Mouse (Mus musculus) thymus, postnatal 10 days (tissue): ENCODE measurements at regions not wholly inside any gene's neighbourhood (a gene's known extent, or its start where the extent isn't known, plus 50 kb on each side); places are given as distances from the start of the nearest gene placed in this dataset.

Experiments
- DNase-seq, 2 experiments: peaks; one replicate each; pipeline ENCODE4 v3.0.0; 2021; ENCODE audit warnings: low spot score in 2 of 2

GRCm38 (mm10) chr8:126808496-126808895, 137.1 kb downstream of the Tomm20 start:
- no peak for DNase-seq

DNA sequence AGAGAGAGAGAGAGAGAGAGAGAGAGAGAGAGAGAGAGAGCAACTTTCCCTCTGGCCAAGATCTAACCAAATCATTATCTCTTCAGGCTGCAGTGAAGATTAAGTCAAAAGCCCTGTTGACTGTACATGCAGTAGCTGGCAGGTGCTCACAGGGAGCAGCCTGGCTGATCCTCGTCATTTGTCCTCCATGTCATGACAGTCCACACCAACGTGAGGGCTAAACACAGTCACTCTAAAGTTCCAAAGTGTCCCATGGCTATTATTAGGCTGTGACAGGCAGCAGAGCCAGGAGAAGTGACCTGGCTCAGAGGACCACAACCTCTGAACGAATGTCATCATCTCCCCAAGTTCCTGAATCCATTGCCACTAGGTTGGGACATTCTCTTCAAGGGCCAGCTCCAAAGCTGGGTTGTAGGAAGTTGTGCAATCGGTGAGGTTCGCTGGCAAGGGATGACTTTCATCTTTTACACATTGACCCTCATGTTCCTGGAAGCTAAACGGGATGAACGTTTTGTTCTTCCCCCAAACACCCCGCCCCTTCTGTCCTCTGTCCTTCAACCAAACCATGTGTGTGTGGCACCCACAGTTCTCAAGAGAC, 138.4 kb downstream of the Tomm20 start:
- no peak for DNase-seq

DNA sequence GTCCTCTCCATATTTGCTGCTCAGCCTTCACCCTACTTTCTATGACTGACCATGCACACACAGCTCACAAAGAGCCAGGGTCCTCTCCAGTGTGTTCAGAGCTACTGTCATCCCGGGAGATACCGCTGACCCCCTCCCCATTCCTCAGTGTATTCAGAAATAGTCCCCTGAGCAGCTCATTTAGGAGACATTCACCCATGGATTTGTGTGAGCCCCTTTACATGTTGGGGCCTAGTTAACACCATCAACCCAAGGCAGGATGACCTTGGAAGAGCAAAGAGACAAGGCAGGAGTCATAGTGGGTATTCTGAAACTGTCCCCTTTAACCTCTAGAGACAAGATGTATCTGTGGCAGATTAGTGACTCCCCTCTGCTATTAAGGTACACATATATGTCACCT, 139.1 kb downstream of the Tomm20 start:
- DNase-seq = no peak

DNA sequence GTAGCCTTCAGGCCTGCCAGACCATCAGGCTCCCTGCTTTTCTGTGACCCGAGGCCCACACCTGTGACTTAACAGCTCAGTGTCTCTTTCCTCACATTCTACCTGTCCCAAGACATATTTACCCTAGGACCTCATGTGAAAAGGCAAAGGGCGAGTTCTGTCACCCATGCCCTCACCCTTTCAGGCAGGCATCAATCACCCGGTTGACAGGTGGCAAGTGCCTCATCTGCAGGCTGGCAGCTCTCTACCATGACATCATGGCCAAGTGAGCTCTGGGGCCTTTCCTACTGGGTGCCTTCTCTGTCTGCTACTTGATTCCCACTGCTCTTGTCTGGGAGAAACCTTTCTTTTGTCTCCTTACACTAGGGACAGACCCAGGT, 139.5 kb downstream of the Tomm20 start:
- DNase-seq = no peak

DNA sequence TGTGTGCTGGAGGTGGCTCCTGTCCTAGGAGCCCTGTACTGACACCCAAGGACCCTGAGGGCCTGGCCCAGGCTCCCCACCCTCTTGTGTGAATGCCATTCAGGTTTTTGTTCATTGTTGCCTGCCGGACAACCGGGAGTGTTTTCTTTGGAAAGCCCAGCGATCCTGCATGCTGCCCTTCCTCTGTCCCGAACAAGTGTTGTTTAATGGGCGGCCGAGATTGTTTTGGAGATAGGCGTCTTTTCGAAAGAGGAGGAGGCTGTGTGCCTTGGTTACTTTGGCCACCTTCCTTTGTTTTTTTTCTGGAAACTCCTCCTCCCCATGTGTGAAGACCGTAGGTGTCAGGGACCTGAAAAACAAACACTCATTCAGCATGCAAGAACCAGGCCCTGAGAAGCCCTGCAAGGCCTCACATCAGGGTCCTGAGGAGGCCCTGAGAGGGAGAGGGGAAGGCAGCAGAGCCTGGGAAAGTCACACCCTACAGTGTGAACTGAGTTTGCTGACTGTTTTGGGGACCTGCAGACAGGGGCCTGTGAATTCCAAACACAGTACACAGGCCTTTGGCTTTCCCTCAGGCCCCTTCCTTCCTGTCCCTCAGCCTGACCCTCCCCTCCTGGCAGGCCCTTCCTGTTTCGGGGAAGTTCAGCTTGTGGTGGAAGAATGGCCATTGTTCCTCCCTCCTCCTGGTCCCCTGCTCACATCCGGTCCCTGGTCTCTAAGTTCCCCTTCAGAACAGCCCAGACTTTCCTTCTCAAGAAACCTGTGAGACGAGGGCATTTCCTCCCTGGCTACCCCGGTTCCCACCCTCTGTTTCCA, 140.1 kb downstream of the Tomm20 start:
- peak in 1 of 2 experiments; percentile 20 for DNase-seq

DNA sequence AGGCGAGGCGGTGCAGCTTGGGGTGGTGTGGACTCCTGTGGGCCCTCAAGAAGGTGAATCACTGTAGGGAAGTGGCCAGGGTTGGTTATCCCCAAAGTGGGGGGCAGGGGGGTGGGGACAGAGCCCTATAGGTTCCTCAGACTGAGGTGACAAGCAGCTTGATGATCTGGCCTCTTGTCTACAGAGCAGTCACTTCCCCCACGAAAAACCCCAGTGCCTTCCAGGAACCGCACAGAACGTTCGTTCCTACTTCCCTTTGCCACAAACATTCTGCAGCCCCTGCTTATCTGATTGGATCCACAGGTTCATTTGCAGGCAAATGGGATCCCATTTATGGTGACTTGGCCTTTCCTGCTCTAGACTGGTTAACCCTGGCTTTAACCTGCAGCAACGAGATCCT, 141.5 kb downstream of the Tomm20 start:
- no peak for DNase-seq

- DNase-seq = no peak
Observed at GRCm38 (mm10) chr8:126802641-126803040, 143.0 kb downstream of the Tomm20 start.

GRCm38 (mm10) chr8:126800976-126801375, 144.7 kb downstream of the Tomm20 start:
- DNase-seq = no peak

- no peak for DNase-seq
Observed at GRCm38 (mm10) chr8:126797571-126798334, 147.9 kb downstream of the Tomm20 start.

DNA sequence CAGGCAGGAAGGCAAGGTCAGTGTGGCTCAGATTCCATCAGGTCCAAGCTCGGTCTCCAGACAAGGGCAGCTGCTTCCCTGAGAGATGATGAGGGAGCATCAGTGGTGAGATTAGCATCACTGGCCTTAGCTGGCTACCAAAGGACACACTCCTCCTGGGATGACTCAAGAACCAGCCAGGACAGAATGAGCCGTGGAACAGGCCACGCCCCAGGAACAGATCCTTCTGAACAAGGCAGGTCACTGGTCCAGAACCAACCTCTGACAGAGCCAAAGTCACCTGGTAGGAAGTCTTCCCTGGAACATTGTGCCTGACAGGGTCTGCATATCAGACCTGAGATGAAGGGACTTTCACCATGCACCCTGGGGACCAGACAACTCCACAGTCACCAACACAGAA, 152.0 kb downstream of the Tomm20 start:
- DNase-seq = no peak

DNA sequence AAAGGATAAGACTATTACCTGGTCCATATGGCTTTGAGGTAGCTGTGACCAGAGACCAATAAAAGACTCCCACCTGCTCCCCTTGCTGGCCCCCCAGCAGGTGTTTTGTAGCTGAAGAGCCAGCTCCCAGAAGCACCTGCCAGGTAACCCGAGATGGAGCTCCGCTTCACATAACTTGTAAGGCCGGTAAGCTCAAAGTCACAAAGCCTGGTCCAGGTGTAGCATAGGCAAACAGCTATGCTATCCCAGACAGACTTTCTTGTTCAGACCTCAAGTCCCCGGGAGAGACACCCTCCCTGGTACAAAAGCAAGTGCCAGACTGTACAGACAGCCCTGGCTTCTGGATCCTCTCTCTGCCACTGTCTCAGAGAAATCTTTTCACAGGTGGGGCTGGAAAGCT, 154.6 kb downstream of the Tomm20 start:
- no peak for DNase-seq

DNA sequence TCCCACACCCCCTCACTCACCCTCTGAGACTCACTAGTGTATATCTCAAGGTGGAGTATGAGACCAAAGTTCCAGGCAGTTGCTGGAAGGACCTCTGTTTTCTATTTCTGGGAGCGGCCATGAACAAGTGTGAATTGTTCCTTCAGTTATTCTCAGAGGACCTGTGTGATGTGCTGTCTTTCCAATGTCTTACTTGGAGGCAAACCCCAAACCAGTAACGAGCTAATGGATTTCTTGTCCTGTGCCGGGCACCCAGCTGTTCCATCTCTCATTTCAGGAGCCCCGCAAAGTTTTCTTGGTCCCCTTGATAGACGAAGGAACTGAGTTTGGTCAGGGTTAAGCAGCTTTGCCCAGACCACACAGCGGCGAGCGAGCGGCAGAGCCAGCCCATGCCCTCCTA, 155.4 kb downstream of the Tomm20 start:
- no peak for DNase-seq

DNA sequence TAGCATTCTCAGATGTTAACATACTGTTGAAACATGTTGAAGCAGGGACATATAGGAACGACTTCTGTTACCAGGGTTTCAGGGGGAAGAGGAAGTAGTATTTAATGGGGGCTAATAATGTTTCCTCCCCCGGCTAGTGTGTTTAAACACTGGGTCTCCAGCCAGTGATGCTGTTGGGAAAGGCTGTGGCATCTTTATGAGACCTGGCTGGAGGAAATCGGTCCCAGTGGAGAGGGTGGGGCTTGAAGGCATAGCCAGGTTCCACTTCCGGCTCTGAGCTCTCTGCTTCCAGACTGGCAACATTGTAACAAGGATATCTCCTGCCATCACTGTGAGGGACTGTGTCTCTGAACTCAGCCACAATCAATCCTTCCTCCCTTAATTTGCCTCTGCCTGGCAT, 156.6 kb downstream of the Tomm20 start:
- DNase-seq = no peak

- no peak for DNase-seq
Observed at GRCm38 (mm10) chr8:126788669-126789068, 157.0 kb downstream of the Tomm20 start.

GRCm38 (mm10) chr8:126787398-126787797, 158.2 kb downstream of the Tomm20 start:
- no peak for DNase-seq

DNA sequence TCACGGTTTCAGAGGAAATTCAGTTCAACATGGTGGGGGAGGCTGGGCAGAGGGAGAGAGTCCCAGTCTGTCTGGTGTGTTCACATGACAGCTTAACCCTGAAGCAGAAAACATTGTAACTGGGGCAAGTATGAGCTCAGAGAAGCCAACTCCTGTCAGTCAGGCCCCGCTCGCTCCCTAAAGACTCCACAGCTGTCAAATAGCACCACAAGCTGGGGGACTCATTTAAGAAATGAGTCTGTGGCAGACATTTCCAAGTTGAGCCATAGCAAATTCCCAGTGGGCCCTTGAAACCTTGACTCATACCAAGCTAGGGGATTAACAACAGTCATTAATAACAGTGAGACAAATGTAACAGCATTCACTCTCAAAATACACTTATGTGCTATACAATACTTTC, 160.4 kb downstream of the Tomm20 start:
- no peak for DNase-seq

DNA sequence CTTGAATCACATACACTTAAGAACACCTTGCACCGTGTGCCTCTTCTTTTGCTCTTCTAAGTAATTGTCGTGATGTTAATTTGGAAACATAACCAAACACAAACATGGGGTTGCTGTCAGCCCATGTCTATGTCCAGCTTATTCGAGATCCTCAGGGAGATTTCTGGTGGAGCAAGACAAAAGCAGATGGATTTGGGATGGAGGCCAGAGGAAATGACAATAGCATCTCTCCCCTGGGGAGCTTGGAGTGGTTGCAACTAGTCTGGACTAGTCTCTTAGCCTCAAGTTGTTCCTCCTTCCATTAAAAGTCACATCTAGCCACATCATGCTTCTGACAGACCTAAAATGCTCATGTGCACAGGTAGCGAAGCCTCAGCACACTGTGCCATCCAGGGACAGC, 161.0 kb downstream of the Tomm20 start:
- DNase-seq = no peak

DNA sequence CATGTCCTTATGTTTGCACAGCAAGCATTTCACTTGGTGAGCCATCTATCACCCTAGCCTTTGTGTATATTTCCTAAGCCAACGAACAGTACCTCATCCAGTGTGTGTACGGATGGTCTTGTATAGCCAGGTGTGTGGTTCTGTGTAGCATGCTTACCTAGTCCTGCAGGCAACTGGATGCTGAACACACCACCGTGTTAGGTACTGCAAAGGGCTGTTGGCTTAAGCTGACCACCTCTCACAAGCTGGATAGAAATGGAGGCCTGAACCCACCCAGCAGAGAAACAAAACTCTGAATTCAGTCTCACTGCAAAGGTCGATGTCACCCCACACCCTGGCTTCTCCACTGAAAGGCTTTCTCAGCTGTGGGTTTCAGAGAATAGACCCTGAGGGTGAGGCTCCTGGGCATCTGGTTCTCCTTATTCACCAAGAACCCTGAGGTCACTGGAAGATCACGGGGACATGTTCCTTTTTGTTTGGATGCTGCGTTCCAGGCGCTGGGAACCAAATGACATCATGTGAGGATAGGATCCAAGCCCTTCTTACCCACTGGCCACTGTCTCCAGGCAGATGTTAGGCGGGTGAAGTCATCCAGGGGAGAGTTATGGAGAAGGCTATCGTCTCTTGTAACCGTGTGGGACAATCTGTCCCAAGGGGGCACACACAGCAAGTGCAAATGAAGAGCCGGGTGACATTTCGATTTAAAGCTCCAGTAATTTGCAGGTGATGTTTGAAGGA, 161.8 kb downstream of the Tomm20 start:
- no peak for DNase-seq

- no peak for DNase-seq
Observed at GRCm38 (mm10) chr8:126778673-126779072, 167.0 kb downstream of the Tomm20 start.

DNA sequence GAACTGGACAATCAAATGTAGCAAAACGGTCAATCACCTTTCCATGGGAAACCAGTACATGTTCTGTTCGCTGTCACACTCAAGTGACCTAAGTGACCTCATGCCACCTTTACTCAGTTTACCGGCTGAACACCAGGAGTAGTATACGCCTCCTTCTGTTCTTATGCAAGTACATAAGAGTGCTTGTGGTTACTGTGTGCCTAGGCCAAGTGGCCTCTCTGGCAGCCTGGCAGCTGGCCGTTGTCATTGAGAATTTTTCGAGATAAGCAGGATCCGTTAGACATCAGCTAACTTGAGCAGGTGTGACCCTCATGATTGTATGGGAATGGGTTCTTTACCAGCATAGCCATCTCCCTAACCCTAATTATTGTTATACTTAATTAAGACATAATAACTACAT, 167.5 kb downstream of the Tomm20 start:
- no peak for DNase-seq

DNA sequence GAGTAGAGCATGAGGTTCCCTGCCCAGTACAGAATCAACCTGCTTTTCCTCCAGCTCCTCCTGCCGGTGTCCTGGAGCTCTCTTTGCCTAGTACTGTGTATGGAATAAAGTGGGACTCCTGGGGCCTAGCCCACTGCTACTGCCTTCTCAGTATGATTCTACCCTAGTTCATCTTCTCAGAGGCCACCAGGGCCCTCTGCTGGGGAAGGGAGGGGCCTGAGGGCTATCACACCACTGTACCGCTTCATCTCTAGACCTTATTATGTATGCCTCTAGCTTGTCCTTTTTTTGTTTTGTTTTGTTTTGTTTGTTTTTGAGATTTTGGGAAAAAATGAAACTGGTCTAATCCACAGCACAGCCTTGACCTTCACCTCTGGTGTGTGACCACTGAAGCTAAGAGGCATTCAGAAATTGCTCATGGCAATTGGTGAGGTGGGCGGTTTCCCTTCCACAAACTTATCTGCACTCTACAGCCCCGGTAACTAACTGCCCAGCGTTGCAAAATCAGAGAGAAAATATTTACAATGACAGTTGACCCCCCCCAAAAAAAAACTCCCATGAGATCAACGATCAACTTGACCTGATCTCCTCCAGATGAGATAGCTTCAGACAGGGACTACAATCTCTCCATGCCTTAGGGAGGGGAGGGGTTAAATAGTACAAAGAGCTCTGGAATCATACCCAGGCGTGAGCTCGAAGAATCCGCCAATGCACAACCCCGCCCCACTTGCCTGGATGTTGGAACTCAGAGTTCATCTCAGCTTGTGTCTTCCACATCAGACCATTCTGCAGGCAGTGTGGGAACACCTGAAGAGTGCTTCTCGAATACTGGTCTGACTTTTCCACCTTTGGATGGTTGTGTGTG, 168.8 kb downstream of the Tomm20 start:
- DNase-seq = peak in 1 of 2 experiments; percentile 38
